Mouse (Mus musculus): ENCODE measurements around the gene Crb3. TPM values are rescaled to one million over a fixed set of nuclear protein-coding genes. Genes with fewer than 3 reads are reported as not detected.

Gene Crb3
- total and polyA plus RNA-seq, 2 experiments from 2014 or later, result 3.5 to 4.0 TPM

DNA sequence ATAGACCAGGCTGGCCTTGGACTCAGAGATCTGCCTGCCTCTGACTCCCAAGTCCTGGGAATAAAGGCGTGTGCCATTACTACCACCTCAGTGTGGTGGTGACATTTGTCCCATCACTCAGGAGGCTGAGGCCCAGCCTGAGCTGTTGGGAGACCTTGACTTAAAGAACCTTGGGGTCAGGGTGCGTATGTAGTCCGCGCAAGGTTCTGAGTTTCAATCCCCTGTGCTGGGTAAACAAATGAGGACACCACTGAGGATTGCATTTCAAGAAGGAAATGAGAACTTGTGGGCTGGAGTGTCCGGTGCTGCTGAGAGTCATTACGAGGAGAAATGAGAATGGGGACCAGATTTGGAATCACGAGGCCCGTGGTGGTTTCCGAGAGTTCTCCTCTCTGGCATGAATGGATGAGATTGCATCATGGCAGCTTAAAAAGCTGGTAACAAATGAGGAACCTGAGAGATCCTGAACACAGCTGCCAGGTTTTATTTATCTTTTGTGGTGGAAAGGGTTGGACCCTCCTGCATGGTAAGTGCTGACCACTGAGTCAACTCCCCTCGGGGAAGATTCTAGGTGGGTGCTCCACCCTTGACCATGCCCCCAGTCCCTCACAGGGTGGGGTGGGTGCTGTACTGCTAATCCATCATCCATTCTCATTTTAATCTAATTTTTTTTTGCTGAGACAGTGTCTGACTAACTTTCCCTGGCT lies 54.0 kb downstream of the Crb3 start:
- no peaks in the 10 kb centered on the region for H3K36me3 ChIP-seq (ENCODE audit: insufficient read depth)
- TF ChIP-seq CTCF (IDR thresholded peaks at IDR 0.05; ENCODE audit: low read depth), result no peak
- no peaks in the 10 kb centered on the region for H3K9me3 ChIP-seq (ENCODE audit: low read length)
- H3K4me3 ChIP-seq (ENCODE audit: low read depth, low read length), result no peak overlapping the region
- no peak overlapping the region for H3K4me2 ChIP-seq (ENCODE audit: low read depth)
- H3K27ac ChIP-seq (ENCODE audit: low read depth, low read length), result no peak overlapping the region
- no peaks in the 10 kb centered on the region for H3K27me3 ChIP-seq (ENCODE audit: insufficient read depth, low read length)
- ATAC-seq (no peak), DNase-seq (no peak)
- H3K9ac ChIP-seq, result no peak overlapping the region
- H3K4me1 ChIP-seq (ENCODE audit: insufficient read depth), result no peaks in the 10 kb centered on the region
- 93% methylated on average over 10 of the region's 10 CpGs for WGBS

Other genes with a start within 250 kb of the Crb3 start
- 2.4 and 3.6 TPM in 2 replicates for gene Rfx2, start 228.1 kb upstream of the Crb3 start, total RNA-seq (2014; rRNA removed)
- gene Rfx2, start 228.1 kb upstream of the Crb3 start, polyA plus RNA-seq (2015; fragmentation: Nextera tagmentation; extraction: Ambion mirVana), result 2.2 and 3.4 TPM in 2 replicates
- not detected in 2 replicates for gene Acsbg2, start 184.7 kb upstream of the Crb3 start, total RNA-seq (2014; rRNA removed)
- not detected in 2 replicates for gene Acsbg2, start 184.7 kb upstream of the Crb3 start, polyA plus RNA-seq (2015; fragmentation: Nextera tagmentation; extraction: Ambion mirVana)
- 0.14 TPM in 1 of 2 replicates, not detected in the other for gene 1700061G19Rik, start 183.6 kb upstream of the Crb3 start, total RNA-seq (2014; rRNA removed)
- gene 1700061G19Rik, start 183.6 kb upstream of the Crb3 start, polyA plus RNA-seq (2015; fragmentation: Nextera tagmentation; extraction: Ambion mirVana), result 0.15 and 0.48 TPM in 2 replicates
- 87.6 and 109 TPM in 2 replicates for gene Mllt1, start 123.7 kb upstream of the Crb3 start, total RNA-seq (2014; rRNA removed)
- 58.5 and 65.8 TPM in 2 replicates for gene Mllt1, start 123.7 kb upstream of the Crb3 start, polyA plus RNA-seq (2015; fragmentation: Nextera tagmentation; extraction: Ambion mirVana)
- gene Acer1, start 77.0 kb upstream of the Crb3 start, total RNA-seq (2014; rRNA removed), result not detected in 2 replicates
- not detected in 2 replicates for gene Acer1, start 77.0 kb upstream of the Crb3 start, polyA plus RNA-seq (2015; fragmentation: Nextera tagmentation; extraction: Ambion mirVana)
- 105 and 109 TPM in 2 replicates for gene Clpp, start 68.8 kb upstream of the Crb3 start, total RNA-seq (2014; rRNA removed)
- gene Clpp, start 68.8 kb upstream of the Crb3 start, polyA plus RNA-seq (2015; fragmentation: Nextera tagmentation; extraction: Ambion mirVana), result 159 and 185 TPM in 2 replicates
- gene Alkbh7, start 61.8 kb upstream of the Crb3 start, total RNA-seq (2014; rRNA removed), result 44.2 and 50.7 TPM in 2 replicates
- gene Alkbh7, start 61.8 kb upstream of the Crb3 start, polyA plus RNA-seq (2015; fragmentation: Nextera tagmentation; extraction: Ambion mirVana), result 52.2 and 56.4 TPM in 2 replicates
- gene Pspn, start 59.1 kb upstream of the Crb3 start, total RNA-seq (2014; rRNA removed), result not detected in 2 replicates
- not detected in 2 replicates for gene Pspn, start 59.1 kb upstream of the Crb3 start, polyA plus RNA-seq (2015; fragmentation: Nextera tagmentation; extraction: Ambion mirVana)
- 59.1 and 63.1 TPM in 2 replicates for gene Gtf2f1, start 47.8 kb upstream of the Crb3 start, total RNA-seq (2014; rRNA removed)
- gene Gtf2f1, start 47.8 kb upstream of the Crb3 start, polyA plus RNA-seq (2015; fragmentation: Nextera tagmentation; extraction: Ambion mirVana), result 76.8 and 83.0 TPM in 2 replicates
- not detected in 2 replicates for gene Gm17949, start 47.6 kb upstream of the Crb3 start, total RNA-seq (2014; rRNA removed)
- gene Gm17949, start 47.6 kb upstream of the Crb3 start, polyA plus RNA-seq (2015; fragmentation: Nextera tagmentation; extraction: Ambion mirVana), result 0.28 and 0.34 TPM in 2 replicates
- gene Khsrp, start 27.6 kb upstream of the Crb3 start, total RNA-seq (2014; rRNA removed), result 49.5 and 65.5 TPM in 2 replicates
- 22.6 and 27.0 TPM in 2 replicates for gene Khsrp, start 27.6 kb upstream of the Crb3 start, polyA plus RNA-seq (2015; fragmentation: Nextera tagmentation; extraction: Ambion mirVana)
- not detected in 2 replicates for gene Slc25a41, start 17.5 kb upstream of the Crb3 start, total RNA-seq (2014; rRNA removed)
- not detected in 2 replicates for gene Slc25a41, start 17.5 kb upstream of the Crb3 start, polyA plus RNA-seq (2015; fragmentation: Nextera tagmentation; extraction: Ambion mirVana)
- 75.7 and 101 TPM in 2 replicates for gene Slc25a23, start 758 bp downstream of the Crb3 start, total RNA-seq (2014; rRNA removed)
- 38.8 and 43.2 TPM in 2 replicates for gene Slc25a23, start 758 bp downstream of the Crb3 start, polyA plus RNA-seq (2015; fragmentation: Nextera tagmentation; extraction: Ambion mirVana)
- 0.92 and 1.00 TPM in 2 replicates for gene Dennd1c, start 19.4 kb downstream of the Crb3 start, total RNA-seq (2014; rRNA removed)
- 1.4 and 1.9 TPM in 2 replicates for gene Dennd1c, start 19.4 kb downstream of the Crb3 start, polyA plus RNA-seq (2015; fragmentation: Nextera tagmentation; extraction: Ambion mirVana)
- gene Tubb4a, start 28.7 kb downstream of the Crb3 start, total RNA-seq (2014; rRNA removed), result 131 and 157 TPM in 2 replicates
- 453 and 500 TPM in 2 replicates for gene Tubb4a, start 28.7 kb downstream of the Crb3 start, polyA plus RNA-seq (2015; fragmentation: Nextera tagmentation; extraction: Ambion mirVana)
- 2.1 and 3.5 TPM in 2 replicates for gene Tnfsf9, start 46.2 kb downstream of the Crb3 start, total RNA-seq (2014; rRNA removed)
- gene Tnfsf9, start 46.2 kb downstream of the Crb3 start, polyA plus RNA-seq (2015; fragmentation: Nextera tagmentation; extraction: Ambion mirVana), result 3.4 and 4.1 TPM in 2 replicates
- 1.3 TPM in 1 of 2 replicates, not detected in the other for gene Cd70, start 90.7 kb downstream of the Crb3 start, total RNA-seq (2014; rRNA removed)
- 0.47 and 0.69 TPM in 2 replicates for gene Cd70, start 90.7 kb downstream of the Crb3 start, polyA plus RNA-seq (2015; fragmentation: Nextera tagmentation; extraction: Ambion mirVana)
- not detected in 2 replicates for gene Tnfsf14, start 135.1 kb downstream of the Crb3 start, total RNA-seq (2014; rRNA removed)
- gene Tnfsf14, start 135.1 kb downstream of the Crb3 start, polyA plus RNA-seq (2015; fragmentation: Nextera tagmentation; extraction: Ambion mirVana), result not detected in 2 replicates
- gene C3, start 169.0 kb downstream of the Crb3 start, total RNA-seq (2014; rRNA removed), result 1.3 and 1.4 TPM in 2 replicates
- 0.77 and 1.2 TPM in 2 replicates for gene C3, start 169.0 kb downstream of the Crb3 start, polyA plus RNA-seq (2015; fragmentation: Nextera tagmentation; extraction: Ambion mirVana)
- 15.7 and 18.6 TPM in 2 replicates for gene Gpr108, start 189.3 kb downstream of the Crb3 start, total RNA-seq (2014; rRNA removed)
- gene Gpr108, start 189.3 kb downstream of the Crb3 start, polyA plus RNA-seq (2015; fragmentation: Nextera tagmentation; extraction: Ambion mirVana), result 16.9 and 17.5 TPM in 2 replicates
- gene Trip10, start 190.3 kb downstream of the Crb3 start, total RNA-seq (2014; rRNA removed), result 3.2 and 3.5 TPM in 2 replicates
- 5.2 and 6.0 TPM in 2 replicates for gene Trip10, start 190.3 kb downstream of the Crb3 start, polyA plus RNA-seq (2015; fragmentation: Nextera tagmentation; extraction: Ambion mirVana)
- gene Vav1, start 220.0 kb downstream of the Crb3 start, total RNA-seq (2014; rRNA removed), result 2.2 and 2.5 TPM in 2 replicates
- 1.6 and 1.8 TPM in 2 replicates for gene Vav1, start 220.0 kb downstream of the Crb3 start, polyA plus RNA-seq (2015; fragmentation: Nextera tagmentation; extraction: Ambion mirVana)

Data from forebrain, postnatal 0 days (tissue).